9 mouse cellular contexts compared by ENCODE assay signal in genomic region chr19:36687843-36688637, GRCm38 (mm10). TPM values are rescaled to one million over a fixed set of nuclear protein-coding genes. Genes with fewer than 3 reads are reported as not detected.
DNase-seq lines count a peak whose midpoint lies in the region; ATAC-seq lines count a peak whose summit lies in the region.
"Had no signal": no experiment of that assay in that cellular context is flagged by ENCODE, and none has a peak within 500 bp of the region (broad histone marks: within the 10 kb centered on the region; RNA-seq: fewer than 3 reads in every experiment).

No protein-coding gene starts in this region.

- peak overlapping the region; percentile 54; the same call in 1 of the 2 replicates for H3K27ac ChIP-seq in forebrain, embryonic 12.5 days
- H3K27ac ChIP-seq in forebrain, embryonic 11.5 days (ENCODE audit: low read depth, low read length): no peak overlapping the region
- peak overlapping the region; percentile 21; the same call in 1 of the 2 replicates for H3K27ac ChIP-seq in liver, embryonic 16.5 days (ENCODE audit: low read length)
- H3K27ac ChIP-seq: midbrain, embryonic 12.5 days had no signal

- ATAC-seq in forebrain, embryonic 12.5 days (ENCODE audit: low FRiP score): peak; percentile 57; the same call in 1 of the 2 replicates
- no peak for ATAC-seq in forebrain, embryonic 11.5 days (replicated peaks; ENCODE audit: low FRiP score)
- peak; percentile 61 for ATAC-seq in liver, embryonic 16.5 days (ENCODE audit: low read depth)

- H3K9ac ChIP-seq in forebrain, embryonic 12.5 days: no peak overlapping the region
- H3K9ac ChIP-seq in forebrain, embryonic 11.5 days (ENCODE audit: low read length): no peak overlapping the region
- H3K9ac ChIP-seq in liver, embryonic 16.5 days (ENCODE audit: low read depth, low read length): no peak overlapping the region
- H3K9ac ChIP-seq: midbrain, embryonic 12.5 days had no signal

- no peaks in the 10 kb centered on the region for H3K9me3 ChIP-seq in forebrain, embryonic 12.5 days
- H3K9me3 ChIP-seq in forebrain, embryonic 11.5 days (ENCODE audit: control insufficient read depth, low read length): no peaks in the 10 kb centered on the region
- no peaks in the 10 kb centered on the region for H3K9me3 ChIP-seq in liver, embryonic 16.5 days (replicated peaks; ENCODE audit: control insufficient read depth, low read length)
- H3K9me3 ChIP-seq: midbrain, embryonic 12.5 days had no signal

- WGBS in forebrain, embryonic 12.5 days: 72% methylated on average over 8 of the region's 8 CpGs
- 87% methylated on average over 8 of the region's 8 CpGs for WGBS in forebrain, embryonic 11.5 days
- WGBS in liver, embryonic 16.5 days (ENCODE audit: insufficient replicate concordance): 62% methylated on average over 8 of the region's 8 CpGs

- peaks cover 14% of the 10 kb centered on the region; the same call in 1 of the 2 replicates for H3K4me1 ChIP-seq in forebrain, embryonic 12.5 days
- H3K4me1 ChIP-seq in forebrain, embryonic 11.5 days (replicated peaks; ENCODE audit: control insufficient read depth, insufficient read depth, low read length): no peaks in the 10 kb centered on the region
- H3K4me1 ChIP-seq in liver, embryonic 16.5 days (ENCODE audit: control insufficient read depth, low read depth, low read length): no peaks in the 10 kb centered on the region
- H3K4me1 ChIP-seq: midbrain, embryonic 12.5 days had no signal

- H3K27me3 ChIP-seq in forebrain, embryonic 12.5 days: no peaks in the 10 kb centered on the region
- no peaks in the 10 kb centered on the region for H3K27me3 ChIP-seq in forebrain, embryonic 11.5 days (ENCODE audit: control insufficient read depth, insufficient read depth, low read length)
- no peaks in the 10 kb centered on the region for H3K27me3 ChIP-seq in liver, embryonic 16.5 days (ENCODE audit: control insufficient read depth, insufficient read depth, low read depth, low read length)
- H3K27me3 ChIP-seq: midbrain, embryonic 12.5 days had no signal

- H3K4me3 ChIP-seq in forebrain, embryonic 12.5 days (replicated peaks): no peak overlapping the region
- no peak overlapping the region for H3K4me3 ChIP-seq in forebrain, embryonic 11.5 days (ENCODE audit: low read depth, low read length)
- H3K4me3 ChIP-seq in liver, embryonic 16.5 days (ENCODE audit: low read depth, low read length): no peak overlapping the region
- H3K4me3 ChIP-seq: midbrain, embryonic 12.5 days had no signal

- no peaks in the 10 kb centered on the region for H3K36me3 ChIP-seq in forebrain, embryonic 12.5 days (replicated peaks)
- H3K36me3 ChIP-seq in forebrain, embryonic 11.5 days (ENCODE audit: control insufficient read depth, insufficient read depth, low read length): no peaks in the 10 kb centered on the region
- no peaks in the 10 kb centered on the region for H3K36me3 ChIP-seq in liver, embryonic 16.5 days (ENCODE audit: control insufficient read depth, insufficient read depth)
- H3K36me3 ChIP-seq: midbrain, embryonic 12.5 days had no signal

- H3K4me2 ChIP-seq in forebrain, embryonic 12.5 days: no peak overlapping the region
- H3K4me2 ChIP-seq in forebrain, embryonic 11.5 days (ENCODE audit: low read depth, low read length, severe bottlenecking): no peak overlapping the region
- H3K4me2 ChIP-seq in liver, embryonic 16.5 days (ENCODE audit: low read depth, low read length): no peak overlapping the region
- H3K4me2 ChIP-seq: midbrain, embryonic 12.5 days had no signal

- DNase-seq in forebrain, embryonic 11.5 days (ENCODE audit: low spot score): no peak
- peak; percentile 43 to 56 for DNase-seq in adrenal gland, postnatal 36 days
- DNase-seq in heart, adult 11 months: peak; percentile 99
- peak; percentile 33 for DNase-seq in kidney, adult 18-20 months
- DNase-seq in skeletal muscle tissue, adult 2 months (ENCODE audit: low read depth, low spot score): peak; percentile 79
- no peak for DNase-seq in thymus, postnatal 0 days (ENCODE audit: low spot score)

RNA-seq across cellular contexts. Expression of gene Ppp1r3c, which starts 48.4 kb away (rescaled TPM):
- polyA plus RNA-seq in forebrain, embryonic 12.5 days (2016; fragmentation: Nextera tagmentation; extraction: Ambion mirVana): 2.4 and 2.5 TPM in 2 replicates
- polyA plus RNA-seq in forebrain, embryonic 11.5 days (2014; fragmentation: Nextera tagmentation; extraction: Ambion mirVana): 2.0 and 2.1 TPM in 2 replicates
- total RNA-seq in adrenal gland, postnatal 36 days (2021): 10 to 100 TPM; 12.7 to 16.9 TPM
- 8.7 and 9.1 TPM in 2 replicates for polyA plus RNA-seq in liver, embryonic 16.5 days (2015; fragmentation: Nextera tagmentation; extraction: Ambion mirVana)
- 2.1 TPM in 2 replicates for polyA plus RNA-seq in thymus, postnatal 0 days (2015; fragmentation: Nextera tagmentation; extraction: Ambion mirVana)

Comparison
In these comparisons a context has a peak if more than half of its experiments do, and no peak if none do; other contexts are left out.
1. DNase-seq: peak in adrenal gland, postnatal 36 days (2 of 2), heart, adult 11 months (single experiment), kidney, adult 18-20 months (single experiment) and skeletal muscle tissue, adult 2 months (single experiment); none in forebrain, embryonic 11.5 days (single experiment) and thymus, postnatal 0 days (single experiment).